Mouse (Mus musculus): ENCODE data around the gene Lrrc28.

The Lrrc28 gene

DNA sequence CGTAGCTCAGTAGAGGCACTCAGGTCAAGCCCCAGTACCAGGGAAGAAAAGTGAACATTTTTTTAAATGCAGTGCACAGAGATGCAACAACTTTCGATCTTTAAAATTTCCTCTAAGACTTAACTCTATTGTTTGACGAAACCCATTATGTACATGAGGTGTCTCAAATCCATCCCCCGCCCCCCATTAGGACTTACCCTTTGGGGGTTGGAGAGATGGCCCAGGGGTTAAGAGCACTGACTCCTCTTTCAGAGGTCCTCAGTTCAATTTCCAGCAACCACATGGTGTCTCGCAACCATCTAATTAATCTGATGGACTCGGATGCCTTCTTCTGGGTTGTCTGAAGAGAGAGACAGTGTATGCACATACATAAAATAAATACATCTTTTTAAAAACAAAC lies 1.1 kb upstream of the Lrrc28 start:
- in situ Hi-C loops (cut with MseI, MboI): no loop called here

GRCm38 (mm10) chr7:67645681-67646014 lies 580 bp upstream of the Lrrc28 start:
- in situ Hi-C loops (cut with MseI, MboI): no loop called here

DNA sequence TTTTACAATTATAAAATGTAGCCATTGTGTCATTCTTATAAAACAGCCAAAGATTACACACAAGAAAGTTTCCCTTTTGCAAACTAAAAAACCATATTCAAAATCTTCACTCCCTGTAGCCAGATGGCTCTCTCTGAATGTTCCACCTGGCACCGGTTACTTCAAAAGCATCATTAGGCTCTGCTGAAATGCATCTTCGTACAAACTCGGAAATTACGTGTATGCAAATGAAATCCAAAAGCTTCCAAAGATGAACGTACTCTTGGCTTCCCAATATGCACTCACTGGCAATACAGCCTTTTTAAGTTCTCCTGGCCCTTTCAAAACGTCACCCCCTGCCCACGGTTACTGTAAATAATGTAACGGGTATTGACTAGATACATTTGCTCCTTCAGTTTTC lies 777 bp downstream of the Lrrc28 start:
- in situ Hi-C loops (cut with MseI, MboI): no loop called here

GRCm38 (mm10) chr7:67642955-67643354 lies 2.1 kb downstream of the Lrrc28 start:
- in situ Hi-C loops (cut with MseI, MboI): no loop called here

DNA sequence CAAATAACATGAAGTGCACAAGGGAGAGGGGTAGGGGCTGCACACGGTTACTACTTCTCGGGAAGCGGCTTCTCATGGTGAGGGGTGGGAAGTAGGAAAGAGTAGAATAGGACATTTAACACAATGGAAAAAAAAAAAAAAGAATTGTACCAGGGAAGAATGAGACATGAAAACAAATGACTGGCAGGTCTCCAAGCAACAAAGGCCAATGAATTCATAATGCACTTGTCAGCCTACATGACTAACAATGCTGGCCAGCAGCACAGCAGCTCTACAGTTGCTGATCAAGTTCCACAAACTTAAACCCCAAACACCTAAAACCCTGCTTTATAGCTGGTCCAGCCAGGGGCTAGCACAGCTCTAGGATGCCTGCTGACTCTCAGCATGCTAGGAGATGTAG lies 6.1 kb downstream of the Lrrc28 start:
- in situ Hi-C loops (cut with MseI, MboI): no loop called here

DNA sequence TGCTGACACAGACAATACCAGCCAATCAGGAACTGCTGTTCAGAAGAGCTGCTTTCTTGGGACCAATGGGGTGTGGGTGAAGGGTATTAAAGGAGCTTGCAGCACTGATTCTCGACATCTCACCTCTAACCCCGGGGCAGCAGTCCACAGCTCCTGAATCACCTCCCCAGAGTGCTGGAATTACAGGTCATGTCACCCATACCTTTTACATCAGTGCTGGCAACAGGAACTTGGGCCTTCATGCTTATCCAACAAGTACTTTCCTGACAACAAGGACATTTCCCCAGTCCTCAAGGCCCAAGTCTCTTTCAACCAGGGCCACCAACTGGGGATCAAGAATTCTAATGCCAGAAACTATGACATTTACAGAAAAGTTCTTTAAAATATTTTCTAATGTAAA lies 8.9 kb downstream of the Lrrc28 start:
- in situ Hi-C loops (cut with MseI, MboI): no loop called here

DNA sequence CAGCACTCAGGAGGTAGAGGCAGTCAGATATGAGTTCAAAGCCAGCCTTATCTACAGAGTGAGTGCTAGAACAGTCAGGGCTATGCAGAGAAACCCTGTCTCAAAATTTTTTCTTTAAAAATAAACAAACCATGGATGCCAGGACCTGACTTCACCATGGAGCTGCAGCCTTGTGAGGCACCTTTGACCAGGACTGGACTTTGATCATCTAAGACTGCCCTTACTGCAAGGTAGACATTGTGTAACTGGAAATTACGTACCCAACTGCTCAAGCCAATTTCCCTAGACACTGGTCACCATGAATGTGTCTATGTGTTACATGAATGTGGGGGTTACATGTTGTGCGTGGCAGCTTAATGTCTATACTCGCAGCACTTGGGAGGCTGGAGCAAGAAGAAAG lies 10.9 kb downstream of the Lrrc28 start:
- in situ Hi-C loops (cut with MseI, MboI): loop anchor here in 1 of 2 experiments (5.0 kb wide), 1 partner anchor 392 kb away; no protein-coding TSS in a partner anchor

DNA sequence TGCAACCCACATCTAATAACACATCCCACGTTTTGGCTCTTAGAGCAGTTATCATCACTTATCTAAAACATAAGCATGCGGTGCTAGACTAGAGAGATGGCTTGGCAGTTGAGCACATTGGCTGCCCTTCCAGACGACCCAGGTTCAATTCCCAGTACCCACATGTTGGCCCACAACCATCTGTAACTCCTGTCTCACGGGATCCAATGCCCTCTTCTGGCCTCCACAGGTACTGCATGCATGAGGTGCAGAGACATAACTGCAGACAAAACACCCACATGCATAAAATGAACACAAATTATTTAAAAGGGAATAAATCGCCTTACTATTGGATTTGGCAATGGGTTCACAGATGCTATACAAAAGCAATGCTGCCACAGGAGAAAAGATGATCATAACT lies 12.7 kb downstream of the Lrrc28 start:
- in situ Hi-C loops (cut with MseI, MboI): loop anchor here in 1 of 2 experiments (5.0 kb wide), 1 partner anchor 390 kb away; no protein-coding TSS in a partner anchor

GRCm38 (mm10) chr7:67630817-67631216 lies 14.3 kb downstream of the Lrrc28 start:
- in situ Hi-C loops (cut with MseI, MboI): loop anchor here in 1 of 2 experiments (5.0 kb wide), 1 partner anchor 389 kb away; no protein-coding TSS in a partner anchor

- in situ Hi-C loops (cut with MseI, MboI): loop anchor here (5.0 to 10.0 kb wide), 2 partner anchors 387 to 395 kb away; no protein-coding TSS in a partner anchor
Observed at GRCm38 (mm10) chr7:67629681-67630080, 15.4 kb downstream of the Lrrc28 start.

DNA sequence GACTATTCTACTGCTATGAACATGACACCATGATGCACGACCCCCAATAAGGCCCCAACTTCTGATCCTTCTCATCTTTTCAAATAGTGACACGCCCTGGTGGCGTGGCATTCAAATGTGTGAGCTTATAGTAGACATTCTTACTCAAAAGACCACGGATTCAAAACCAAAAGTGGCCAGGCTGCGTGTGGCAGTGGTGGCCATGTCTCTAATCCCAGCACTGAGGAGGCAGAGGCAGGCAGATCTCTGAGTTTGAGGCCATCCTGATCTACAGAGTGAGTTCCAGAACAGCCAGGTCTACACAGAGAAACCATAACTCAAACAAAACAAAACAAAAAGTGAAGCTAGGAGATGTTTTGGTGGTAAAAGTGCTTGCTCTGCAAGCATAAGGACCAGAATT lies 18.4 kb downstream of the Lrrc28 start:
- in situ Hi-C loops (cut with MseI, MboI): loop anchor here in 1 of 2 experiments (10.0 kb wide), 1 partner anchor 392 kb away; no protein-coding TSS in a partner anchor

GRCm38 (mm10) chr7:67622151-67622550 lies 22.9 kb downstream of the Lrrc28 start:
- in situ Hi-C loops (cut with MseI, MboI): loop anchor here in 1 of 2 experiments (10.0 kb wide), 1 partner anchor 387 kb away; no protein-coding TSS in a partner anchor

GRCm38 (mm10) chr7:67619836-67620235 lies 25.2 kb downstream of the Lrrc28 start:
- in situ Hi-C loops (cut with MseI, MboI): loop anchor here in 1 of 2 experiments (10.0 kb wide), 1 partner anchor 385 kb away; no protein-coding TSS in a partner anchor

DNA sequence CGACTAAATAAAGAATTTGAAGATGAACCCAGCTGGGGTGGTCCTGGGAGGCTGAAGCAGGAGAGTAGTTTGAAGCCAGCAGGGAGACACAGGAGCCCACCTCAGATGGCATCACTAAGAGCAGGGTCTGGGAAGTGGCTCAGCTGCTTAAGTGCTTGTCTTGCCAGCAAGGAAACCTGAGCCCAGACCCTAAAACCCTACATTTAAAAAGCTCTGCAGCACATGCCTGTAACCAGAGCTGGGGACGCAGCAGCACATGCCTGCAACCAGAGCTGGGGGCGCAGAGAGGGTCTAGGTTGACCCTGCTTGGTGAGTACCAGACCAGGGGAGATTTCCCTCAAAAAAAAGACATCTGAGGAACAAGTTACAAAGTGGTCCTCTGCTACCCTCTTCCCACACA lies 26.8 kb downstream of the Lrrc28 start:
- in situ Hi-C loops (cut with MseI, MboI): no loop called here

DNA sequence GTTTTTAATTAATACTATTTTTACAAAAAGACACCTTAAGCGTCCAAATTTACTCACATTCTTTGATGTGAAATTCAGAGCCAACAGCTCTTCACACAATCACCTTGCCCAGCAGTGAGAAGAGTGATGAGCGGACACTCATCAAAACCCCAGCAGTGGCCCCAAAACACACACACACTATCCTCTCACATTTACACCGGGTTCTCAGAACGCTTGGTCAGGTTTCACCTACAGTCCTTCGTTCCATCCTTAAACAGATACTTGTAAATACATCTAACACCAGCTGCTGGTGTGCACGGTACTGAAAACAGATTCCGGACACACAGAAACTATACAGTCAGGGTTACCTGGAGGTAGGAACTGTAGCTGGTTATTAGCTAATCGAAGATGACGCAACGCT lies 27.4 kb downstream of the Lrrc28 start:
- in situ Hi-C loops (cut with MseI, MboI): no loop called here

GRCm38 (mm10) chr7:67616890-67617289 lies 28.2 kb downstream of the Lrrc28 start:
- in situ Hi-C loops (cut with MseI, MboI): no loop called here

DNA sequence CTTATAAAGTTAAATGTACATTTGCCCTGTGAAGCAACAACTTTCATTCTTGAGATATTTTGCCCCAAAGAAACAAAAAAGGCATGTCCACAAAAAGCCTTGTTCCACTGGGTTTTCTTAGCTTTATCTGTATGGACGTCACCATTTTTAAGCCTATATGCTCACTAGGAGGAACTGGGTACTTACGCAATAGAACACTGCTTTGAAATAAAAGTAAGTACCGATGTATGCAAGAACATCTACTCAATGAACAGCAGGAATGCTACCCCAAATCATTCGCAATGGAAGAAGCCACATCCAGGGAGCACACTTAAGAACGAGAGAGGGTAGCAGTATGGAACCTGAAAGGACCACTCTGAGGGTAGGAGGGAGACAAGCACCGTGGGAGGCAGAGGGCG lies 30.6 kb downstream of the Lrrc28 start:
- in situ Hi-C loops (cut with MseI, MboI): no loop called here

GRCm38 (mm10) chr7:67613795-67614463 lies 31.1 kb downstream of the Lrrc28 start:
- in situ Hi-C loops (cut with MseI, MboI): no loop called here

GRCm38 (mm10) chr7:67608348-67609024 lies 36.6 kb downstream of the Lrrc28 start:
- in situ Hi-C loops (cut with MseI, MboI): no loop called here

DNA sequence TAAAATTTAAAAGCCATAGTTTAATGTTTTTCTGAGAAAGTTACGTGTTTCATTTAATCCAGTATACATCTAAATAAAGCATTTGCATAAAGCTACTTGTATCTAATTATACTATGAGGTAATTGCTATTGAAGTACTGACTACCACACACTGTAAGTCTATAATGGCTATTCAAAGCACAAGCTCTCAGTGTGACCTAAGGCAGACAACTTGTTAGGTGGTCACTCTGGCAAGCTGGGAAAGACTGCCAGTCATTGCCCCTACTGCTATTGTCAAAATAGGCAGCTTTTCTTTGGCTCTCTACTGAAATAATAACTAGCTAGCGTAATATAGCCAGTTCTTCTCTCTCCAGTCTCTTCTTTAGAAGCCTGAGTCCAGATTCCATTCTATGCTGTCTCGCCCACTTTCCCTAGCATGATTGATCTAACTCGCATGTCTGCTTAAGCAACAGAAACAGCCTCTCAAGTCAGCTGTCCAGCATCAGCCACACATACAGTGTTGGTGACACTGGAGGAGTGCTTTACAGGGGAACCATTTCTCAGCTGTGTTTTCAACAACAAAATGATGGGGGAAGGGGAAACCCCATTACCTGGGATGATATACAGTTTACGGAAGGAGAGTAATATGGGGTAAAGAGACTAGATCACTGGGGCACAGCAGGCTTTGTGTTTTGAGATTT lies 37.3 kb downstream of the Lrrc28 start:
- in situ Hi-C loops (cut with MseI, MboI): no loop called here

GRCm38 (mm10) chr7:67606250-67606649 lies 38.8 kb downstream of the Lrrc28 start:
- in situ Hi-C loops (cut with MseI, MboI): no loop called here

DNA sequence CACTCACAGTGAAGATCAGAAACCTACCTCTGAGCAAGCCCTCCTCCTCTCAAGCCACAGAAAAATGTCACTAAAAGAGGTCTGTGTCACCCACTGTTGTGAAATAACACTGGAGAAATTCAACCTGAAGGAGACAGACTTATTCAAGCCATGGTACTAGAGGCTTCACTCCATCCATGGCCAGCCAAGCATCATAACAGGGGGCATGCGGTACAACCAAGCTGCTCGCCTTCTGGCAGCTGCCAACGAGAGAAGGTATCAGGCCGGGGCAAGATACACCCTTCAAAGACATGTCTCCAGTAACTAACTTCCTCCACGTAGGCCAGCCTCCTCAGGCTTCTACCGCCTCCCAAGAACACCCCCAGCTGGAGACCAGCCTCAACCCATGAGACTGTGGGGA lies 40.0 kb downstream of the Lrrc28 start:
- in situ Hi-C loops (cut with MseI, MboI): no loop called here
